Mouse (Mus musculus) heart, embryonic 12.5 days (tissue): ENCODE results near the gene Chadl. TPM values are rescaled to one million over a fixed set of nuclear protein-coding genes. Genes with fewer than 3 reads are reported as not detected.
"Not testable (repeated sequence)": the region's sequence is repeated elsewhere in the genome, so short reads cannot be mapped to it uniquely, and the experiment has no call there.

Source experiments
- ATAC-seq: fragments of 200-750 bp; cut with Nextera tagmentation; 2 replicates; pipeline ENCODE4 v1.8.0; 2017; ENCODE audit warnings: moderate TSS enrichment, moderate library complexity; ENCODE audit not compliant: insufficient number of reproducible peaks, low FRiP score
- H3K27ac ChIP-seq: fragments of 300-500 bp; sonication (generic); 2 replicates; pipeline ENCODE4 v1.5.1; 2016; ENCODE audit warnings: mild to moderate bottlenecking, moderate library complexity; ENCODE audit not compliant: poor library complexity, severe bottlenecking
- H3K27me3 ChIP-seq: fragments of 300-500 bp; sonication (generic); replicated peaks from 2 replicates; pipeline ENCODE4 v1.6.1; 2016; ENCODE audit warnings: mild to moderate bottlenecking, moderate library complexity
- H3K36me3 ChIP-seq: fragments of 300-500 bp; sonication (generic); 2 replicates; pipeline ENCODE4 v1.6.1; 2016; ENCODE audit warnings: mild to moderate bottlenecking, moderate library complexity
- H3K4me1 ChIP-seq: fragments of 300-500 bp; sonication (generic); replicated peaks from 2 replicates; pipeline ENCODE4 v1.6.1; 2016; ENCODE audit warnings: mild to moderate bottlenecking
- H3K4me2 ChIP-seq: fragments of 300-500 bp; sonication (generic); 2 replicates; pipeline ENCODE4 v1.6.1; 2016; ENCODE audit warnings: mild to moderate bottlenecking, moderate library complexity
- H3K4me3 ChIP-seq: fragments of 300-500 bp; sonication (generic); 2 replicates; pipeline ENCODE4 v1.5.1; 2016; ENCODE audit warnings: mild to moderate bottlenecking
- H3K9ac ChIP-seq: fragments of 300-500 bp; sonication (generic); 2 replicates; pipeline ENCODE4 v1.6.1; 2016; ENCODE audit warnings: mild to moderate bottlenecking, moderate library complexity
- H3K9me3 ChIP-seq: fragments of 300-500 bp; sonication (generic); replicated peaks from 2 replicates; pipeline ENCODE4 v1.6.1; 2016; ENCODE audit warnings: mild to moderate bottlenecking, moderate library complexity
- WGBS: fragments of 180-500 bp; shearing (Covaris S2); methylation state at CpG from one replicate; pipeline ENCODE4 v1.1.7; 2016; 5-methylcytosine and 5-hydroxymethylcytosine counted together
- polyA plus RNA-seq: library from polyadenylated mRNA; unstranded; fragments of >200 nt; fragmentation: Nextera tagmentation; extraction: Ambion mirVana; gene quantifications from 2 replicates; pipeline ENCODE4 v1.2.1, GENCODE M21; 2016

Chadl gene
- 0.75 and 0.82 TPM in 2 replicates for polyA plus RNA-seq

GRCm38 (mm10) chr15:81697175-81697574, at the start of gene Chadl:
Gene Chadl, minus strand, starts transcription at chr15:81697287.
- 62% methylated on average over 7 of the region's 7 CpGs for WGBS
- H3K4me1 ChIP-seq: peaks cover 18% of the 10 kb centered on the region
- no peak within 1 kb of the TSS for H3K4me2 ChIP-seq
- H3K27me3 ChIP-seq: peaks cover 51% of the 10 kb centered on the region
- H3K4me3 ChIP-seq: no peak within 1 kb of the TSS
- H3K36me3 ChIP-seq: no peaks in the 10 kb centered on the region
- H3K9ac ChIP-seq: no peak within 1 kb of the TSS
- 0 out of 2 replicates have a peak, but pooled peaks cover 4% of the 10 kb centered on the region for H3K9me3 ChIP-seq
- ATAC-seq: no peak
- H3K27ac ChIP-seq: no peak within 1 kb of the TSS

- Histone ChIP-seq H3K4me3 (peak overlapping the region; percentile 82), H3K4me1 (peaks cover 28% of the 10 kb centered on the region), H3K9ac (peak overlapping the region; percentile 93), H3K36me3 (no peaks in the 10 kb centered on the region), H3K27ac (peak overlapping the region; percentile 94), H3K9me3 (no peaks in the 10 kb centered on the region), H3K4me2 (peak overlapping the region; percentile 80), H3K27me3 (no peaks in the 10 kb centered on the region)
- WGBS: under 1% methylated on average over 33 of the region's 33 CpGs
- peak; percentile 79 for ATAC-seq
Measured at GRCm38 (mm10) chr15:81745601-81746114, 48.6 kb upstream of the Chadl start.

GRCm38 (mm10) chr15:81744992-81745600, 48.0 kb upstream of the Chadl start, which contains the start of the genes Zc3h7b and Rangap1:
Gene Zc3h7b, plus strand, starts transcription at chr15:81745057.
Gene Rangap1, minus strand, starts transcription at chr15:81745530.
- H3K4me2 ChIP-seq: peak within 1 kb of the TSS; percentile 80
- no peaks in the 10 kb centered on the region for H3K9me3 ChIP-seq
- peak within 1 kb of the TSS; percentile 93 for H3K9ac ChIP-seq
- peak; percentile 82 for ATAC-seq
- no peaks in the 10 kb centered on the region for H3K27me3 ChIP-seq
- no peaks in the 10 kb centered on the region for H3K36me3 ChIP-seq
- peak within 1 kb of the TSS; percentile 94 for H3K27ac ChIP-seq
- WGBS: 2% methylated on average over 63 of the region's 65 CpGs
- H3K4me1 ChIP-seq: peaks cover 22% of the 10 kb centered on the region
- peak within 1 kb of the TSS; percentile 82 for H3K4me3 ChIP-seq

- H3K4me1 ChIP-seq: peaks cover 13% of the 10 kb centered on the region
- WGBS: 41% methylated on average over 2 of the region's 2 CpGs
- not testable (repeated sequence) for H3K9ac ChIP-seq, H3K27ac ChIP-seq, ATAC-seq, H3K36me3 ChIP-seq, H3K9me3 ChIP-seq, H3K4me2 ChIP-seq, H3K27me3 ChIP-seq, H3K4me3 ChIP-seq
Measured at GRCm38 (mm10) chr15:81742368-81742767, 45.3 kb upstream of the Chadl start.

- Histone ChIP-seq H3K36me3 (no peaks in the 10 kb centered on the region), H3K9ac (no peak overlapping the region), H3K4me3 (no peak overlapping the region), H3K4me2 (no peak overlapping the region), H3K4me1 (peaks cover 5% of the 10 kb centered on the region), H3K27me3 (no peaks in the 10 kb centered on the region), H3K9me3 (no peaks in the 10 kb centered on the region), H3K27ac (no peak overlapping the region)
- ATAC-seq: no peak
- 7% methylated on average over 2 of the region's 2 CpGs for WGBS
Measured at GRCm38 (mm10) chr15:81739924-81740323, 42.8 kb upstream of the Chadl start.

GRCm38 (mm10) chr15:81739296-81739695, 42.2 kb upstream of the Chadl start:
- no peak for ATAC-seq
- peaks cover 3% of the 10 kb centered on the region for H3K4me1 ChIP-seq
- H3K9ac ChIP-seq: no peak overlapping the region
- H3K36me3 ChIP-seq: no peaks in the 10 kb centered on the region
- no peak overlapping the region for H3K4me2 ChIP-seq
- H3K9me3 ChIP-seq: no peaks in the 10 kb centered on the region
- H3K27me3 ChIP-seq: no peaks in the 10 kb centered on the region
- WGBS: 59% methylated on average over 3 of the region's 3 CpGs
- no peak overlapping the region for H3K4me3 ChIP-seq
- H3K27ac ChIP-seq: no peak overlapping the region

GRCm38 (mm10) chr15:81735075-81735474, 38.0 kb upstream of the Chadl start:
- Histone ChIP-seq H3K4me1 (no peaks in the 10 kb centered on the region), H3K27ac (no peak overlapping the region), H3K4me2 (no peak overlapping the region), H3K4me3 (no peak overlapping the region), H3K36me3 (no peaks in the 10 kb centered on the region), H3K9ac (no peak overlapping the region), H3K9me3 (no peaks in the 10 kb centered on the region), H3K27me3 (no peaks in the 10 kb centered on the region)
- ATAC-seq: no peak
- 53% methylated on average over 3 of the region's 3 CpGs for WGBS

GRCm38 (mm10) chr15:81729792-81730635, 32.9 kb upstream of the Chadl start:
- ATAC-seq: peak; percentile 97
- H3K9me3 ChIP-seq: no peaks in the 10 kb centered on the region
- 5% methylated on average over 41 of the region's 41 CpGs for WGBS
- H3K27ac ChIP-seq: peak overlapping the region; percentile 65
- peak overlapping the region; percentile 86 for H3K4me2 ChIP-seq
- H3K4me1 ChIP-seq: peaks cover 15% of the 10 kb centered on the region
- peak overlapping the region; percentile 89 for H3K4me3 ChIP-seq
- H3K36me3 ChIP-seq: peaks cover 6% of the 10 kb centered on the region
- peak overlapping the region; percentile 91 for H3K9ac ChIP-seq
- H3K27me3 ChIP-seq: no peaks in the 10 kb centered on the region

- under 1% methylated on average over 44 of the region's 49 CpGs for WGBS
- H3K9me3 ChIP-seq: no peaks in the 10 kb centered on the region
- ATAC-seq: peak; percentile 64
- H3K4me1 ChIP-seq: peaks cover 15% of the 10 kb centered on the region
- peak overlapping the region; percentile 65 for H3K27ac ChIP-seq
- H3K27me3 ChIP-seq: no peaks in the 10 kb centered on the region
- peak overlapping the region; percentile 86 for H3K4me2 ChIP-seq
- H3K9ac ChIP-seq: peak overlapping the region; percentile 91
- H3K4me3 ChIP-seq: peak overlapping the region; percentile 89
- H3K36me3 ChIP-seq: peaks cover 8% of the 10 kb centered on the region
Measured at GRCm38 (mm10) chr15:81729241-81729791, 32.2 kb upstream of the Chadl start.

GRCm38 (mm10) chr15:81725965-81726364, 28.9 kb upstream of the Chadl start:
- Histone ChIP-seq H3K27me3 (no peaks in the 10 kb centered on the region), H3K9ac (no peak overlapping the region), H3K4me3 (no peak overlapping the region), H3K4me2 (no peak overlapping the region), H3K27ac (no peak overlapping the region), H3K4me1 (peaks cover 15% of the 10 kb centered on the region), H3K9me3 (no peaks in the 10 kb centered on the region), H3K36me3 (peaks cover 41% of the 10 kb centered on the region)
- ATAC-seq: no peak
- WGBS: 95% methylated on average over 8 of the region's 8 CpGs

GRCm38 (mm10) chr15:81723653-81724052, 26.6 kb upstream of the Chadl start:
- 93% methylated on average over 11 of the region's 11 CpGs for WGBS
- no peak for ATAC-seq

More at GRCm38 (mm10) chr15:81723653-81724052, 26.6 kb upstream of the Chadl start:
- H3K4me2 ChIP-seq: no peak overlapping the region
- H3K9ac ChIP-seq: no peak overlapping the region
- H3K27me3 ChIP-seq: no peaks in the 10 kb centered on the region
- peaks cover 65% of the 10 kb centered on the region for H3K36me3 ChIP-seq
- H3K4me3 ChIP-seq: no peak overlapping the region
- H3K27ac ChIP-seq: no peak overlapping the region
- H3K4me1 ChIP-seq: peaks cover 13% of the 10 kb centered on the region
- H3K9me3 ChIP-seq: no peaks in the 10 kb centered on the region
